Comparison of ENCODE assay signal across 27 mouse cellular contexts in genomic region chr1:154040907-154041306, GRCm38 (mm10).
A peak's percentile ranks its signal among the peaks of the same experiment; 100 is the strongest.
DNase-seq lines count a peak whose midpoint lies in the region; ATAC-seq and TF ChIP-seq lines count a peak whose summit lies in the region.
"Had no signal": no experiment of that assay in that cellular context is flagged by ENCODE, and none has a peak within 500 bp of the region (broad histone marks: within the 10 kb centered on the region; RNA-seq: fewer than 3 reads in every experiment).

No protein-coding gene starts in this region.

- no peak overlapping the region for H3K27ac ChIP-seq in kidney, embryonic 14.5 days (ENCODE audit: low read depth, low read length)
- no peak overlapping the region for H3K27ac ChIP-seq in kidney, postnatal 0 days
- H3K27ac ChIP-seq: embryonic facial prominence, embryonic 10.5 days; embryonic facial prominence, embryonic 13.5 days; forebrain, embryonic 12.5 days; forebrain, embryonic 15.5 days; hindbrain, embryonic 10.5 days; hindbrain, embryonic 13.5 days; hindbrain, postnatal 0 days had no signal

- TF ChIP-seq CTCF in kidney, postnatal 0 days (IDR thresholded peaks at IDR 0.05; ENCODE audit: low read depth): no peak

- intact Hi-C loops in left cerebral cortex, postnatal 4 days (cut with DNase I): no loop called here

- H3K4me2 ChIP-seq in kidney, embryonic 14.5 days (replicated peaks; ENCODE audit: low read depth, low read length): no peak overlapping the region
- H3K4me2 ChIP-seq in kidney, postnatal 0 days (ENCODE audit: low read length): no peak overlapping the region
- H3K4me2 ChIP-seq: embryonic facial prominence, embryonic 13.5 days; forebrain, embryonic 12.5 days; forebrain, embryonic 15.5 days; heart, embryonic 11.5 days; hindbrain, embryonic 13.5 days had no signal

- H3K9me3 ChIP-seq in kidney, embryonic 14.5 days (ENCODE audit: control insufficient read depth, low read length): no peaks in the 10 kb centered on the region
- no peaks in the 10 kb centered on the region for H3K9me3 ChIP-seq in kidney, postnatal 0 days (replicated peaks; ENCODE audit: low read length)
- H3K9me3 ChIP-seq: embryonic facial prominence, embryonic 10.5 days; embryonic facial prominence, embryonic 13.5 days; forebrain, embryonic 12.5 days; forebrain, embryonic 15.5 days; hindbrain, embryonic 10.5 days; hindbrain, embryonic 13.5 days had no signal

- no peaks in the 10 kb centered on the region for H3K36me3 ChIP-seq in kidney, embryonic 14.5 days (ENCODE audit: control insufficient read depth, insufficient read depth, low read length)
- no peaks in the 10 kb centered on the region for H3K36me3 ChIP-seq in kidney, postnatal 0 days (ENCODE audit: insufficient read depth, low read length)
- H3K36me3 ChIP-seq: embryonic facial prominence, embryonic 10.5 days; embryonic facial prominence, embryonic 13.5 days; forebrain, embryonic 12.5 days; forebrain, embryonic 15.5 days; hindbrain, embryonic 10.5 days; hindbrain, embryonic 13.5 days had no signal

- no peak overlapping the region for H3K9ac ChIP-seq in kidney, embryonic 14.5 days (ENCODE audit: low read depth, low read length)
- no peak overlapping the region for H3K9ac ChIP-seq in kidney, postnatal 0 days (ENCODE audit: low read depth, low read length)
- H3K9ac ChIP-seq: embryonic facial prominence, embryonic 13.5 days; forebrain, embryonic 12.5 days; forebrain, embryonic 15.5 days; hindbrain, embryonic 13.5 days had no signal

- no peaks in the 10 kb centered on the region for H3K4me1 ChIP-seq in kidney, embryonic 14.5 days (ENCODE audit: control insufficient read depth, insufficient read depth, low read length)
- no peaks in the 10 kb centered on the region for H3K4me1 ChIP-seq in kidney, postnatal 0 days (replicated peaks; ENCODE audit: insufficient read depth, low read length)
- H3K4me1 ChIP-seq: embryonic facial prominence, embryonic 10.5 days; embryonic facial prominence, embryonic 13.5 days; forebrain, embryonic 12.5 days; forebrain, embryonic 15.5 days; hindbrain, embryonic 13.5 days had no signal

- H3K4me3 ChIP-seq in kidney, embryonic 14.5 days (ENCODE audit: low read length): no peak overlapping the region
- H3K4me3 ChIP-seq in kidney, postnatal 0 days (replicated peaks; ENCODE audit: low read depth, low read length): no peak overlapping the region
- H3K4me3 ChIP-seq: embryonic facial prominence, embryonic 10.5 days; embryonic facial prominence, embryonic 13.5 days; erythroblast, embryonic 14.5 days; forebrain, embryonic 12.5 days; forebrain, embryonic 15.5 days; hindbrain, embryonic 10.5 days; hindbrain, embryonic 13.5 days had no signal

- DNase-seq in kidney, adult 9 months: peak; percentile 24
- DNase-seq in kidney, postnatal 0 days (ENCODE audit: low spot score): peak; percentile 20
- no peak for DNase-seq in kidney, postnatal 14 days
- no peak for DNase-seq in left cerebral cortex, postnatal 4 days
- no peak for DNase-seq in urinary bladder, postnatal 4 days (ENCODE audit: low spot score in 2 of 2)
- DNase-seq: adrenal gland, postnatal 10 days; adrenal gland, postnatal 36 days; cerebellum, adult 11 months; cerebellum, adult 2 months; cerebellum, adult 9-11 months; cerebellum, postnatal 25 days; embryo, embryonic 11 days; gastrocnemius, postnatal 25 days; heart, postnatal 36 days had no signal

- no peak for ATAC-seq in kidney, embryonic 14.5 days (ENCODE audit: low FRiP score, low TSS enrichment)
- peak; percentile 83 for ATAC-seq in kidney, postnatal 0 days (replicated peaks; ENCODE audit: low FRiP score, low read depth)
- ATAC-seq in common myeloid progenitor, adult 5-6 weeks (replicated peaks; ENCODE audit: low read depth, poor library complexity, severe bottlenecking): peak; percentile 69
- peak; percentile 76 for ATAC-seq in megakaryocyte progenitor cell, adult 5-6 weeks (replicated peaks; ENCODE audit: poor library complexity)
- ATAC-seq: activated CD4-positive, CD25-positive, alpha-beta regulatory T cell, adult 4 months; forebrain, embryonic 15.5 days; hindbrain, postnatal 0 days had no signal

- no peaks in the 10 kb centered on the region for H3K27me3 ChIP-seq in kidney, embryonic 14.5 days (ENCODE audit: control insufficient read depth, insufficient read depth, low read length)
- H3K27me3 ChIP-seq in kidney, postnatal 0 days (ENCODE audit: insufficient read depth, low read length): no peaks in the 10 kb centered on the region
- H3K27me3 ChIP-seq: embryonic facial prominence, embryonic 13.5 days; forebrain, embryonic 12.5 days; forebrain, embryonic 15.5 days; hindbrain, embryonic 13.5 days had no signal

- WGBS in kidney, embryonic 14.5 days: 75% methylated on average over 3 of the region's 3 CpGs
- 59% methylated on average over 3 of the region's 3 CpGs for WGBS in kidney, postnatal 0 days

Comparison
In these comparisons a context has a peak if more than half of its experiments do, and no peak if none do; other contexts are left out.
1. DNase-seq: peak in kidney, adult 9 months (single experiment) and kidney, postnatal 0 days (single experiment); none in kidney, postnatal 14 days (single experiment), left cerebral cortex, postnatal 4 days (single experiment) and urinary bladder, postnatal 4 days (0 of 2).